Mouse (Mus musculus) hematopoietic stem cell, adult 5-6 weeks (primary cell): Measurements from ENCODE around the gene Wipf1. TPM values are rescaled to one million over a fixed set of nuclear protein-coding genes. Genes with fewer than 3 reads are reported as not detected.
"Not testable (repeated sequence)": the region's sequence is repeated elsewhere in the genome, so short reads cannot be mapped to it uniquely, and the experiment has no call there.

Experiments used
- ATAC-seq, 2 experiments: fragments of 125-278 bp in 1 of 2; replicated peaks in 1 of 2; 2 replicates each; pipeline ENCODE4 v1.8.0; 2016 to 2017; ENCODE audit warnings: inconsistent platforms in 2 of 2, mild to moderate bottlenecking in 2 of 2, moderate number of reproducible peaks in 2 of 2, low read depth in 1 of 2, moderate TSS enrichment in 1 of 2; ENCODE audit not compliant: low FRiP score in 2 of 2, poor library complexity in 2 of 2, severe bottlenecking in 2 of 2, insufficient read depth in 1 of 2, low TSS enrichment in 1 of 2
- total RNA-seq: library from RNA; stranded (forward); fragments of 172-1452, 232-1000 nt; gene quantifications from 2 replicates; pipeline ENCODE4 v1.2.3, GENCODE M21; 2017

The Wipf1 gene
- total RNA-seq, 1 experiment from 2014 or later = 18.8 TPM

GRCm38 (mm10) chr2:73518966-73519365 is 10.6 kb downstream of the Wipf1 start:
- ATAC-seq = no peak

- ATAC-seq = no peak; a peak in 1 of 4 replicates
Observed at GRCm38 (mm10) chr2:73518311-73518710, 11.2 kb downstream of the Wipf1 start.

GRCm38 (mm10) chr2:73514178-73514577 is 15.4 kb downstream of the Wipf1 start:
- no peak for ATAC-seq

GRCm38 (mm10) chr2:73513204-73513749 is 16.3 kb downstream of the Wipf1 start:
- no peak for ATAC-seq

- ATAC-seq = peak; percentile 72 to 81
Observed at GRCm38 (mm10) chr2:73512044-73512443, 17.5 kb downstream of the Wipf1 start.

GRCm38 (mm10) chr2:73510731-73511360 is 18.7 kb downstream of the Wipf1 start:
- no peak for ATAC-seq

GRCm38 (mm10) chr2:73510025-73510288 is 19.6 kb downstream of the Wipf1 start:
- ATAC-seq = no peak

GRCm38 (mm10) chr2:73509248-73510024 is 20.1 kb downstream of the Wipf1 start:
- ATAC-seq = peak; percentile 9 to 26; a peak in 1 of 4 replicates

- ATAC-seq = no peak
Observed at GRCm38 (mm10) chr2:73507886-73508285, 21.6 kb downstream of the Wipf1 start.

GRCm38 (mm10) chr2:73506337-73506736 is 23.2 kb downstream of the Wipf1 start:
- ATAC-seq = not testable (repeated sequence)

- peak; percentile 74 to 84 for ATAC-seq
Observed at GRCm38 (mm10) chr2:73502863-73503429, 26.6 kb downstream of the Wipf1 start.

- no peak for ATAC-seq
Observed at GRCm38 (mm10) chr2:73500864-73501263, 28.7 kb downstream of the Wipf1 start.

GRCm38 (mm10) chr2:73498322-73498721 is 31.2 kb downstream of the Wipf1 start:
- no peak for ATAC-seq

- ATAC-seq = no peak
Observed at GRCm38 (mm10) chr2:73497572-73497971, 32.0 kb downstream of the Wipf1 start.

GRCm38 (mm10) chr2:73496944-73497343 is 32.6 kb downstream of the Wipf1 start:
- peak in 1 of 2 experiments; percentile 27; a peak in 1 of 4 replicates for ATAC-seq

GRCm38 (mm10) chr2:73496329-73496685 is 33.2 kb downstream of the Wipf1 start:
- no peak for ATAC-seq

GRCm38 (mm10) chr2:73495617-73496328 is 33.8 kb downstream of the Wipf1 start:
- ATAC-seq = peak; percentile 36 to 59; a peak in 3 of 4 replicates

GRCm38 (mm10) chr2:73493517-73493916 is 36.0 kb downstream of the Wipf1 start:
- no peak for ATAC-seq
